Mouse (Mus musculus): ENCODE data around the gene Glyat. TPM values are rescaled to one million over a fixed set of nuclear protein-coding genes. Genes with fewer than 3 reads are reported as not detected.

Glyat gene
- polyA plus RNA-seq, 1 experiment from 2014 or later = 0.38 TPM

DNA sequence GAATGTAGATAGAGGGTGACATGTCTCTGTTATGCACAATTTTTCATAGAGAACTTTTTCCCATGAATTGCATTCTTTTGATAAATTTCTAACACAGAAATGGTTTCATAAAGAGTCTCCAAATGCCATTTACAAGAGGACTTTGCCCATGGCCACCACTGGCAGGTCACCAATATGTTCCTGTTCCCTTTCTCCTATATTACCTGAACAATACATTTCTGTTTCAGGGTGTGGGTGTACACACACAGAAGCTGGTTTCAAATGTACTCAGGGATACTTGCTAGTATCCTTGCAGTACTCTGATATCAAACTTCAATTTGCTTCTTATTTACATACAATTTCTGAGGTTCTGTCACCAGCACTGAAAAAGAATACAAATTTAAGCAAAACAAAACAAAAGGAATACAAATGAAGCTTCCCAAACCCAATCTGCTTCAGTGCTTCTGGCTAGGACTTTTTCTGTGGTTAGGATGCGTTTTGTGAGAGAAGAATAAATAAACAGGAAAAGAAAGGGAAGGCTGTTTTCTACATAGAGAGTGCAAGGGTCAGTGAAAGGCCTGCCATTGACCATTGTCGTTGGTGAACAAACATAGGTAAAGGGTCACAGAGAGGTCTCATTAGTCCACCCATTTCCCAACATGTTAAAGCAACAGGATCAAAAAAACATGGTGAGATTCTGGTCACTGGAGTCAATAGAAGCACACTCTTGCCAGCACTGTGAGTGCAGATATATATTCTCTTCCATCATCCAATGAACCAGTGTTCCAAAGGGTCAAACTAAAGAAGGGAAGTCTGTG, 32.2 kb upstream of the Glyat start:
- Histone ChIP-seq H3K4me3 (ENCODE audit: low read depth, low read length) (no peak overlapping the region), H3K9me3 (replicated peaks; ENCODE audit: control insufficient read depth, low read length) (no peaks in the 10 kb centered on the region), H3K4me1 (ENCODE audit: control insufficient read depth, low read depth, low read length) (peaks cover 3% of the 10 kb centered on the region; the same call in 1 of the 2 replicates), H3K27ac (ENCODE audit: low read length) (peak overlapping the region; percentile 31), H3K27me3 (ENCODE audit: control insufficient read depth, insufficient read depth, low read depth, low read length) (peaks cover 7% of the 10 kb centered on the region), H3K4me2 (ENCODE audit: low read depth, low read length) (peak overlapping the region; percentile 14; the same call in 1 of the 2 replicates), H3K36me3 (ENCODE audit: control insufficient read depth, insufficient read depth) (no peaks in the 10 kb centered on the region), H3K9ac (ENCODE audit: low read depth, low read length) (no peak overlapping the region)
- ATAC-seq (ENCODE audit: low read depth) = peak; percentile 75
- WGBS (ENCODE audit: insufficient replicate concordance) = 18% methylated on average over 2 of the region's 2 CpGs

DNA sequence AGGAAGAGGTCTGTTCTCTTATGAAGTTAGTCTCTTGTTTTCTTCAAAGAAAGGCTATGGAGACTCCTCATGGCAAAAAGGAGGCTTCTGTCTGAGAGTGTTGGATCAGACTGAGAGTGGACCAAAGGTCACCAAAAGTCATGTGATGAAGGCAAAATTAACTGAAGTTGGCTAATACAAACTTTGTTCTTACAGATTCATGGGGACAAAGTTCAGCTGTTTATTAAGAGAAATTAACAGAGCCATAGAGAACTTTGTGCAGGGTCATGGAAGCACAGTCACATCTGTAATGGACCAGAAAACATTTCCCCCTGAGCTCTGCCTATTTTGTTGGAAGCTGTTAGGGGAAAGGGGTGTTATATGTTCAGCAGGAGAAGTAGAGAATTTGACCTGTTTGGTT, 24.8 kb upstream of the Glyat start:
- Histone ChIP-seq H3K4me2 (ENCODE audit: low read depth, low read length) (no peak overlapping the region), H3K9me3 (replicated peaks; ENCODE audit: control insufficient read depth, low read length) (no peaks in the 10 kb centered on the region), H3K9ac (ENCODE audit: low read depth, low read length) (no peak overlapping the region), H3K4me1 (ENCODE audit: control insufficient read depth, low read depth, low read length) (no peaks in the 10 kb centered on the region), H3K27ac (ENCODE audit: low read length) (no peak overlapping the region), H3K27me3 (ENCODE audit: control insufficient read depth, insufficient read depth, low read depth, low read length) (no peaks in the 10 kb centered on the region), H3K36me3 (ENCODE audit: control insufficient read depth, insufficient read depth) (no peaks in the 10 kb centered on the region), H3K4me3 (ENCODE audit: low read depth, low read length) (no peak overlapping the region)
- ATAC-seq (ENCODE audit: low read depth) = peak; percentile 39; the same call in 1 of the 2 replicates

DNA sequence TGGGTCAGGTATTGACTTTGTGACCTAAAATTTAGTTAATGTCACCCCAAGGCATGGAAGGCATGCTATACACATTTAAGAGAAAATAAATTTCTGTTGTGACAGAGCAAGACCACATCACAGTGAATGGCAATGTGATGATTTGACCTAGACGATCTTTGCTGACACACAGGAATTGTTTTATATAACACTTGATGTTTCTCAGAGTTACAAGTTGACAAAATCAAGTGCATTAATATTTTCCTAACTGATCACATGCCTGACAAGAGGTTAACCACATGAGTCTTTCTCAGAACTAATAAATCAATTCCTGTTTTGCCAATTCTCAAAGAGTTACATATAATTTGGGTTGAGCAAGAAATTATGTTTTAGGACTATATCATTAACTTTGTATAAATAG, 19.5 kb upstream of the Glyat start:
- 45% methylated on average over 1 of the region's 1 CpGs for WGBS (ENCODE audit: insufficient replicate concordance)

GRCm38 (mm10) chr19:12634259-12634658, 1.2 kb downstream of the Glyat start:
- H3K36me3 ChIP-seq (ENCODE audit: control insufficient read depth, insufficient read depth) = no peaks in the 10 kb centered on the region
- no peak overlapping the region for H3K4me3 ChIP-seq (ENCODE audit: low read depth, low read length)
- H3K27ac ChIP-seq (ENCODE audit: low read length) = no peak overlapping the region
- H3K9me3 ChIP-seq (replicated peaks; ENCODE audit: control insufficient read depth, low read length) = no peaks in the 10 kb centered on the region
- 74% methylated on average over 3 of the region's 3 CpGs for WGBS (ENCODE audit: insufficient replicate concordance)
- H3K9ac ChIP-seq (ENCODE audit: low read depth, low read length) = no peak overlapping the region
- no peaks in the 10 kb centered on the region for H3K27me3 ChIP-seq (ENCODE audit: control insufficient read depth, insufficient read depth, low read depth, low read length)
- H3K4me2 ChIP-seq (ENCODE audit: low read depth, low read length) = no peak overlapping the region
- ATAC-seq (ENCODE audit: low read depth) = no peak
- no peaks in the 10 kb centered on the region for H3K4me1 ChIP-seq (ENCODE audit: control insufficient read depth, low read depth, low read length)

More for the DNA sequence above, 19.5 kb upstream of the Glyat start:
- no peaks in the 10 kb centered on the region for H3K36me3 ChIP-seq (ENCODE audit: control insufficient read depth, insufficient read depth)
- H3K9ac ChIP-seq (ENCODE audit: low read depth, low read length) = no peak overlapping the region
- H3K4me3 ChIP-seq (ENCODE audit: low read depth, low read length) = no peak overlapping the region
- H3K27me3 ChIP-seq (ENCODE audit: control insufficient read depth, insufficient read depth, low read depth, low read length) = no peaks in the 10 kb centered on the region
- ATAC-seq (ENCODE audit: low read depth) = no peak
- H3K9me3 ChIP-seq (replicated peaks; ENCODE audit: control insufficient read depth, low read length) = no peaks in the 10 kb centered on the region
- no peak overlapping the region for H3K4me2 ChIP-seq (ENCODE audit: low read depth, low read length)
- H3K27ac ChIP-seq (ENCODE audit: low read length) = no peak overlapping the region
- H3K4me1 ChIP-seq (ENCODE audit: control insufficient read depth, low read depth, low read length) = no peaks in the 10 kb centered on the region

DNA sequence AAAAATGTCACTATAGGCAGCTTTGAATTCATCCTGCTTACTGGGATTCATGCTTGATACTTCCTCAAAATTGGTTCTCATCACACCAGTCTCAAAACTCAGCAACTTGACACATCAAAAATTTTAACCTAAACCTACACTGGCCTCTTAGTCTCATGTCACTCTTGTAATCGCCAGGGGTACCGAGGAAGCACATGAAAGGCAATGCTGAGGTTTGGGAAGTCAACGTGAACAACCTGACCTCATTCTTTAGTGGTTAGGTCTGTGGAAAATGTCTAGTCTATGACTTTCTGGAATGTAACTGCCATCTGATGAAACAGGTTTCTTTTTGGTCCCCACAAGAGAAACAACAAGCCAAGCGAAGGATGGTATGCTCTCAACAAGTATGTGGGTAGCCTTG, 1.9 kb downstream of the Glyat start:
- no peak overlapping the region for H3K9ac ChIP-seq (ENCODE audit: low read depth, low read length)
- H3K4me2 ChIP-seq (ENCODE audit: low read depth, low read length) = no peak overlapping the region
- no peak overlapping the region for H3K4me3 ChIP-seq (ENCODE audit: low read depth, low read length)
- no peak for ATAC-seq (ENCODE audit: low read depth)
- H3K27me3 ChIP-seq (ENCODE audit: control insufficient read depth, insufficient read depth, low read depth, low read length) = no peaks in the 10 kb centered on the region
- WGBS (ENCODE audit: insufficient replicate concordance) = 76% methylated on average over 4 of the region's 4 CpGs
- no peaks in the 10 kb centered on the region for H3K9me3 ChIP-seq (replicated peaks; ENCODE audit: control insufficient read depth, low read length)
- H3K36me3 ChIP-seq (ENCODE audit: control insufficient read depth, insufficient read depth) = no peaks in the 10 kb centered on the region
- H3K4me1 ChIP-seq (ENCODE audit: control insufficient read depth, low read depth, low read length) = no peaks in the 10 kb centered on the region
- no peak overlapping the region for H3K27ac ChIP-seq (ENCODE audit: low read length)

DNA sequence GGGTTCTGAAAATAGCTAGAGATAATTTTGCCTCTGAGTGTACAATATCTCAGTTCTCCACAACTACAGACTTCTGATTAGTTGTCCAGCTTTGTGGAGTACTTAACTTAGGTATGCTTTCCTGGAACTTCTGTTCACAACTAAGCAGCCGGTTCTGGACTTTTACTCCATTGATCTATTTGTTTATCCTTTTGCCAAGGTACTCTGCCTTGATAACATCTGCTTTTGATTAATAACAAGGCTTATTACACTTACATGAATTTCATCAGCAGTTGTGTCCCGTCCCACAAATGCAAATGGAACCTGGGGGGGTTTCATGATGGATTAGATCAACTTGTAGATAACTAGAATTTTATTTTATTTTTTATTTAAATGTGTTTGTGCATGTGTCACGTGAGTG, 3.8 kb downstream of the Glyat start:
- WGBS (ENCODE audit: insufficient replicate concordance) = 40% methylated on average over 3 of the region's 3 CpGs
- no peaks in the 10 kb centered on the region for H3K36me3 ChIP-seq (ENCODE audit: control insufficient read depth, insufficient read depth)
- no peaks in the 10 kb centered on the region for H3K9me3 ChIP-seq (replicated peaks; ENCODE audit: control insufficient read depth, low read length)
- no peaks in the 10 kb centered on the region for H3K27me3 ChIP-seq (ENCODE audit: control insufficient read depth, insufficient read depth, low read depth, low read length)
- no peak for ATAC-seq (ENCODE audit: low read depth)
- no peak overlapping the region for H3K27ac ChIP-seq (ENCODE audit: low read length)
- H3K9ac ChIP-seq (ENCODE audit: low read depth, low read length) = no peak overlapping the region
- no peak overlapping the region for H3K4me2 ChIP-seq (ENCODE audit: low read depth, low read length)
- no peaks in the 10 kb centered on the region for H3K4me1 ChIP-seq (ENCODE audit: control insufficient read depth, low read depth, low read length)
- no peak overlapping the region for H3K4me3 ChIP-seq (ENCODE audit: low read depth, low read length)

- WGBS (ENCODE audit: insufficient replicate concordance) = 44% methylated on average over 1 of the region's 1 CpGs
- no peak overlapping the region for H3K4me3 ChIP-seq (ENCODE audit: low read depth, low read length)
- no peak overlapping the region for H3K4me2 ChIP-seq (ENCODE audit: low read depth, low read length)
- H3K27ac ChIP-seq (ENCODE audit: low read length) = no peak overlapping the region
- no peaks in the 10 kb centered on the region for H3K27me3 ChIP-seq (ENCODE audit: control insufficient read depth, insufficient read depth, low read depth, low read length)
- ATAC-seq (ENCODE audit: low read depth) = peak; percentile 47; the same call in 1 of the 2 replicates
- no peak overlapping the region for H3K9ac ChIP-seq (ENCODE audit: low read depth, low read length)
- H3K9me3 ChIP-seq (replicated peaks; ENCODE audit: control insufficient read depth, low read length) = no peaks in the 10 kb centered on the region
- H3K4me1 ChIP-seq (ENCODE audit: control insufficient read depth, low read depth, low read length) = no peaks in the 10 kb centered on the region
- H3K36me3 ChIP-seq (ENCODE audit: control insufficient read depth, insufficient read depth) = no peaks in the 10 kb centered on the region
These were observed 4.9 kb downstream of the Glyat start for GRCm38 (mm10) chr19:12638049-12638448.

DNA sequence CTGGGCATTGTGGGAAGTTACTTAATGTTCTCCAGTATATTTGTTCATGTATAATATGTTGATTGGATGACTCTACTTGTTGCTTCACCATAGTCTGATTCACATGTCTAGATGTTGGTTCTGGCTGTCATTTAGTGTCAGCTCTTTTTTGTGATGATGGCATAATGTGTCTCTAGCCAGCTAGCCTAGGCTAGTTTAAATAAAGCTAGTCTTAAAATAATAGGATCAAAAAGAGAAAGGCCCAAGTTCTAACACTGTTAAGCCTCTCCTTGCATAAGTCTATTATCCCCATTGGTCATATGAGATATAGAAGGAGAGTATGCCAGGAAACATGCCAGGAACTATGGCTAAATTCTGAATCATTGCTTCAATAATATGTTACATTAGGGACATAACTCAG, 16.4 kb downstream of the Glyat start:
- Histone ChIP-seq H3K4me1 (ENCODE audit: control insufficient read depth, low read depth, low read length) (no peaks in the 10 kb centered on the region), H3K9ac (ENCODE audit: low read depth, low read length) (no peak overlapping the region), H3K36me3 (ENCODE audit: control insufficient read depth, insufficient read depth) (no peaks in the 10 kb centered on the region), H3K27me3 (ENCODE audit: control insufficient read depth, insufficient read depth, low read depth, low read length) (no peaks in the 10 kb centered on the region), H3K27ac (ENCODE audit: low read length) (no peak overlapping the region), H3K4me3 (ENCODE audit: low read depth, low read length) (no peak overlapping the region), H3K4me2 (ENCODE audit: low read depth, low read length) (no peak overlapping the region), H3K9me3 (replicated peaks; ENCODE audit: control insufficient read depth, low read length) (no peaks in the 10 kb centered on the region)
- ATAC-seq (ENCODE audit: low read depth) = no peak

DNA sequence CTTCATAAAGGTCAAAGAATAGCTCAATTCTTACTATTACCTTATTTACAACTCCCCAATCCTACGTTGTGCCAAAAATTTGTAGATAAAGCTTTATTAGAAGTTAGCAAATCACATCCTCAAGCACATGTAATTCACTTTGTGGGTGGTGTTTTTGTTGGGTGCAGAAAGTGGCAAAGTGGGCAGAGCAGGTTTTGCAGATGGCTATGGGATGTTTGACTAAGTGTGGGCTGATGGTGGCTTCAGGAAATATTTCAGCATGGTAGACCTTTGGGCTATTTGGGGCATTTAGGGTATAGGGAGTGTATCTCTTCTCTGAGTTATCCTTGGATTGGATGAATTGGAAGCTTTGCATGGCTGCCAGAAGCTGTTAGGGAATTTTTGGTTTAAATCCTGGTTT, 33.0 kb downstream of the Glyat start:
- no peaks in the 10 kb centered on the region for H3K9me3 ChIP-seq (replicated peaks; ENCODE audit: control insufficient read depth, low read length)
- no peak overlapping the region for H3K4me3 ChIP-seq (ENCODE audit: low read depth, low read length)
- H3K36me3 ChIP-seq (ENCODE audit: control insufficient read depth, insufficient read depth) = no peaks in the 10 kb centered on the region
- no peak for ATAC-seq (ENCODE audit: low read depth)
- no peak overlapping the region for H3K9ac ChIP-seq (ENCODE audit: low read depth, low read length)
- no peaks in the 10 kb centered on the region for H3K27me3 ChIP-seq (ENCODE audit: control insufficient read depth, insufficient read depth, low read depth, low read length)
- H3K27ac ChIP-seq (ENCODE audit: low read length) = no peak overlapping the region
- no peak overlapping the region for H3K4me2 ChIP-seq (ENCODE audit: low read depth, low read length)
- no peaks in the 10 kb centered on the region for H3K4me1 ChIP-seq (ENCODE audit: control insufficient read depth, low read depth, low read length)
- WGBS (ENCODE audit: insufficient replicate concordance) = 54% methylated on average over 1 of the region's 1 CpGs
